Mouse (Mus musculus) hematopoietic stem cell, adult 5-6 weeks (primary cell): ENCODE results near the gene Sp4. TPM values are rescaled to one million over a fixed set of nuclear protein-coding genes. Genes with fewer than 3 reads are reported as not detected.

Source experiments
- total RNA-seq: library from RNA; stranded (forward); fragments of 172-1452, 232-1000 nt; gene quantifications from 2 replicates; pipeline ENCODE4 v1.2.3, GENCODE M21; 2017

The Sp4 gene
- total RNA-seq, 1 experiment from 2014 or later: 30.0 TPM

Other genes starting within 250 kb of the Sp4 start
- gene Dnah11, start 102.4 kb downstream of the Sp4 start, total RNA-seq: 0.25 and 0.45 TPM in 2 replicates